Mouse (Mus musculus): ENCODE data around the gene Pcp2. TPM values are rescaled to one million over a fixed set of nuclear protein-coding genes. Genes with fewer than 3 reads are reported as not detected.

Gene Pcp2
- total and polyA plus RNA-seq, 3 experiments: 0.38 TPM; not detected in 2

DNA sequence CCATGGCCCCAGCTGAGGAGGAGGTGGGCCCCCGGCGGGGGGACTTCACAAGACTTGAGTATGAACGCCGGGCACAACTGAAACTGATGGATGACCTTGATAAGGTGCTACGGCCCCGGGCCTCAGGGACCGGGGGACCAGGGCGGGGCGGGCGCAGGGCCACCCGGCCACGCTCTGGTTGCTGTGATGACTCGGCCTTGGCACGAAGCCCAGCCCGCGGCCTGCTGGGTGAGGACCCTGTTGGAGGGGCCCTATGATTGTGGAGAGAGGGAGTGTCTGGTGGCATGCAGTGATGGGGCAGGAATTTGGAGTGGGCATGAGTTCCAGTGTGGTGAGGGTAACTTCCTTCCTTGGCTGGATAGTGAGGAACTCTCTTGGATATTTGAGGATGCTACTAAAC lies 18.8 kb downstream of the Pcp2 start:
- DNase-seq (ENCODE audit: low spot score): peak; percentile 60
- peak overlapping the region; percentile 11; the same call in 1 of the 2 replicates for H3K4me3 ChIP-seq (ENCODE audit: low read depth, low read length)
- no peaks in the 10 kb centered on the region for H3K9me3 ChIP-seq (replicated peaks)
- H3K36me3 ChIP-seq (replicated peaks): peaks cover 46% of the 10 kb centered on the region
- peaks cover 27% of the 10 kb centered on the region for H3K4me1 ChIP-seq (ENCODE audit: insufficient read depth, low read depth, low read length)
- H3K27me3 ChIP-seq (ENCODE audit: insufficient read depth, low read length): peaks cover 23% of the 10 kb centered on the region
- TF ChIP-seq CTCF (IDR thresholded peaks at IDR 0.05; ENCODE audit: low read depth, low read length): no peak
- no peak for TF ChIP-seq TAL1 (conservative IDR thresholded peaks at IDR 0.05; ENCODE audit: low read depth, low read length)
- TF ChIP-seq GATA2 (IDR thresholded peaks at IDR 0.05; ENCODE audit: borderline replicate concordance, low read depth, low read length): no peak
- no peak for TF ChIP-seq GATA1 (IDR thresholded peaks at IDR 0.05; ENCODE audit: borderline replicate concordance, low read length)
- no peak for TF ChIP-seq POLR2AphosphoS5 (IDR thresholded peaks at IDR 0.05; ENCODE audit: insufficient replicate concordance, low read depth, low read length)
- ATAC-seq (ENCODE audit: extremely low read depth, insufficient number of reproducible peaks, low FRiP score, poor library complexity, severe bottlenecking): 0 out of 2 replicates have a peak, but pooled peaks have one; percentile 24

DNA sequence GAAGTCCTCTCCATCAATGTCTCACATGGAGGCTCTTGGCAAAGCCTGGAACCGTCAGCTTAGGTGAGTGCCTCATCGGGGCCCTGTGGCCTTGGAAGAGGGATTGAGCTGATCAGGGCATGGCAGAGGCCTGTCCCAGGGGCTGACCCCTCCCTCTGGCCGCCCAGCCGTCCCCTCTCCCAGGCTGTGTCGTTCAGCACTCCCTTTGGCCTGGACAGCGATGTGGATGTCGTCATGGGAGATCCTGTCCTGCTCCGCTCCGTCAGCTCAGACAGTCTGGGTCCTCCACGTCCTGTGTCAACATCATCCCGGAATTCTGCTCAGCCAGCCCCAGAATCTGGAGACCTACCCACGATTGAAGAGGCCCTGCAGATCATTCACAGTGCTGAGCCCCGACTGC lies 21.9 kb downstream of the Pcp2 start:
- Histone ChIP-seq H3K36me3 (replicated peaks) (peaks cover 15% of the 10 kb centered on the region), H3K27me3 (ENCODE audit: insufficient read depth, low read length) (peaks cover 33% of the 10 kb centered on the region), H3K9me3 (replicated peaks) (no peaks in the 10 kb centered on the region), H3K4me1 (ENCODE audit: insufficient read depth, low read depth, low read length) (peaks cover 25% of the 10 kb centered on the region), H3K4me3 (ENCODE audit: low read depth, low read length) (no peak overlapping the region)
- no peak for DNase-seq (ENCODE audit: low spot score)
- TF ChIP-seq CTCF (IDR thresholded peaks at IDR 0.05; ENCODE audit: low read depth, low read length) (no peak), POLR2AphosphoS5 (IDR thresholded peaks at IDR 0.05; ENCODE audit: insufficient replicate concordance, low read depth, low read length) (no peak), GATA1 (IDR thresholded peaks at IDR 0.05; ENCODE audit: borderline replicate concordance, low read length) (no peak)
- no peak for ATAC-seq (ENCODE audit: extremely low read depth, insufficient number of reproducible peaks, low FRiP score, poor library complexity, severe bottlenecking)

DNA sequence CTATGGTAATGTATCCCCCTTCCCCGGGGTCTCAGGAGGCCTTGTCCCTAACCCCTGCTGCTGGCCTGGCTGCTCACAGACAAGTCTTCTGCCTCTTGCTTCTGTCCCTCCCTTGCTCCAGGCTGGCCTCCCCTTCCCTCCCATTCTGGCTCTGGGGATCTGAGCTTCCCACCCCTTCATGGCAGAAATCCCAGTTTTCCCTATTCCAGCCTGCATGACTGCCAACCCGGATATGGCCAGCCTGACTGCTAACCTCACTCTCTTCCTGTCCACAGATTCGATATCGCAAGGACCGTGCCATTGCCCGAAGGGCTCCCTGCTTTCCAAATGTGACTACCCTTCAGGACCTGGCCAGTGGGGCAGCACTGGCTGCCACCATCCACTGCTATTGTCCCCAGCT lies 24.9 kb downstream of the Pcp2 start:
- H3K4me1 ChIP-seq (ENCODE audit: insufficient read depth, low read depth, low read length): peaks cover 19% of the 10 kb centered on the region

DNA sequence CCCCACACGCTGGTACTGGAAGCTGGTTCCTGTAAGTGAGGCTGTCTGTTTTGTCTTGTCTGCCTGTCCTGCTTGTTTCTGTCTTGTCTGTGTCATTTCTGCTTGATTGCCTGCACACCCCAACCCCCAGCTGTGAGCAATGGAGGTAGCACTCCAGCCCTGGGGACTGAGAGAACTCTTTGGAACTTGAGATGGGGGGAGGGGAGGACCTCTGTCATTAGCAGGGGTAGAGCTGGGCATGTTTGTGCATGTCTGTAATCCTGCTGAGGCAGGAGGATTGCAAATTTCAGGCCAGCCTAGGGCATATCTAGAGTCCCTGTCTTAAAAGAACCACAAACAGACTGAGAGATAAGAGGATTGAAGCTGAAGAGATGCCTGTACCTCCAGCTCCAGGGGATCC lies 26.1 kb downstream of the Pcp2 start:
- ATAC-seq (ENCODE audit: extremely low read depth, insufficient number of reproducible peaks, low FRiP score, poor library complexity, severe bottlenecking) (no peak), DNase-seq (ENCODE audit: low spot score) (no peak)
- no peaks in the 10 kb centered on the region for H3K36me3 ChIP-seq (replicated peaks)
- H3K4me3 ChIP-seq (ENCODE audit: low read depth, low read length): no peak overlapping the region
- peaks cover 19% of the 10 kb centered on the region for H3K4me1 ChIP-seq (ENCODE audit: insufficient read depth, low read depth, low read length)
- TF ChIP-seq CTCF (IDR thresholded peaks at IDR 0.05; ENCODE audit: low read depth, low read length) (no peak), POLR2AphosphoS5 (IDR thresholded peaks at IDR 0.05; ENCODE audit: insufficient replicate concordance, low read depth, low read length) (no peak), GATA2 (IDR thresholded peaks at IDR 0.05; ENCODE audit: borderline replicate concordance, low read depth, low read length) (no peak), GATA1 (IDR thresholded peaks at IDR 0.05; ENCODE audit: borderline replicate concordance, low read length) (no peak), TAL1 (conservative IDR thresholded peaks at IDR 0.05; ENCODE audit: low read depth, low read length) (no peak)
- H3K27me3 ChIP-seq (ENCODE audit: insufficient read depth, low read length): peaks cover 38% of the 10 kb centered on the region
- no peaks in the 10 kb centered on the region for H3K9me3 ChIP-seq (replicated peaks)

More for the DNA sequence above, 24.9 kb downstream of the Pcp2 start:
- H3K4me3 ChIP-seq (ENCODE audit: low read depth, low read length): no peak overlapping the region
- peaks cover 42% of the 10 kb centered on the region for H3K27me3 ChIP-seq (ENCODE audit: insufficient read depth, low read length)
- DNase-seq (ENCODE audit: low spot score) (no peak), ATAC-seq (ENCODE audit: extremely low read depth, insufficient number of reproducible peaks, low FRiP score, poor library complexity, severe bottlenecking) (no peak)
- H3K9me3 ChIP-seq (replicated peaks): no peaks in the 10 kb centered on the region
- no peak for TF ChIP-seq TAL1 (conservative IDR thresholded peaks at IDR 0.05; ENCODE audit: low read depth, low read length)
- TF ChIP-seq POLR2AphosphoS5 (IDR thresholded peaks at IDR 0.05; ENCODE audit: insufficient replicate concordance, low read depth, low read length): no peak
- no peak for TF ChIP-seq CTCF (IDR thresholded peaks at IDR 0.05; ENCODE audit: low read depth, low read length)
- TF ChIP-seq GATA2 (IDR thresholded peaks at IDR 0.05; ENCODE audit: borderline replicate concordance, low read depth, low read length): no peak
- TF ChIP-seq GATA1 (IDR thresholded peaks at IDR 0.05; ENCODE audit: borderline replicate concordance, low read length): no peak
- H3K36me3 ChIP-seq (replicated peaks): no peaks in the 10 kb centered on the region

DNA sequence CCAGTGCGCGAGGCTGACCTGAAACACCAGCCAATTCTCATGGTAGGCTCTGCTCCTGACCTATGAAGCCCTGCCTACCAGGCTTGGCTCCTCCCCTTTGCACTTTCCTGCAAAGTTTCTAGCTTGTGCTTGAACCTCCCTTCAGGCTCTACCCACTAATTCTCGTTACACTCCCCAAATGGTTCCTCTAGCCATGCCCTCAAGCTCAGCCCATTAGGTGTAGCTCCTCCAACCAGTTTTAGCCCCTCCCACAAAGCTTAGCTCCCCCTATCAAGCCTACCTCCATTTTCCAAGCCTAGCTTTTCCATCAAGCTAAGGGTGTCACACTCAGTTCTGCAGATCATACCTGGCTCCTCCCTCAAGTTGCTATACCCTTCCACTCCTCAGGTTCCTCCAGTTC lies 27.3 kb downstream of the Pcp2 start:
- Histone ChIP-seq H3K9me3 (replicated peaks) (no peaks in the 10 kb centered on the region), H3K4me3 (ENCODE audit: low read depth, low read length) (no peak overlapping the region), H3K36me3 (replicated peaks) (no peaks in the 10 kb centered on the region), H3K27me3 (ENCODE audit: insufficient read depth, low read length) (peaks cover 33% of the 10 kb centered on the region), H3K4me1 (ENCODE audit: insufficient read depth, low read depth, low read length) (peaks cover 19% of the 10 kb centered on the region)
- DNase-seq (ENCODE audit: low spot score) (no peak), ATAC-seq (ENCODE audit: extremely low read depth, insufficient number of reproducible peaks, low FRiP score, poor library complexity, severe bottlenecking) (no peak)
- TF ChIP-seq POLR2AphosphoS5 (IDR thresholded peaks at IDR 0.05; ENCODE audit: insufficient replicate concordance, low read depth, low read length) (no peak), GATA2 (IDR thresholded peaks at IDR 0.05; ENCODE audit: borderline replicate concordance, low read depth, low read length) (no peak), TAL1 (conservative IDR thresholded peaks at IDR 0.05; ENCODE audit: low read depth, low read length) (no peak), GATA1 (IDR thresholded peaks at IDR 0.05; ENCODE audit: borderline replicate concordance, low read length) (no peak), CTCF (IDR thresholded peaks at IDR 0.05; ENCODE audit: low read depth, low read length) (no peak)

DNA sequence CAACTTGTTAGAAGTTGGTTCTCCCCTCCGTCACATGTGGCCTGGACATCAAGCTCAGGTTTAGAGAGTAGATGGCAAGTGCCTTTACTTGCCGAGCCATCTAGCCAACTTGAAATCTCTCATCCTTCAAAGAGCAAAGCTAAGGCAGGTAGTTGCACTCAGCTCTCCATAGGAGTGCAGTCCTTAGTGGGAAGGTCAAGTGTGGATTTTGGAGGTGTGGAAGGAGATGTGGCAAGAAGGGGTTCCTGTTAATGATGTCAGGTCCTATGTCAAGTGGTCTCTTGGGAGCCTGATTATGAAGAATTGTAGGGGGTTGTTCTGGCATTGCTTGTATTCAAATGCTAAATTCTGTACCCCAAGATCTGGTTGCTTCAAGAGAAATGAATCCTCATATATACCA lies 30.9 kb downstream of the Pcp2 start:
- no peak for TF ChIP-seq GATA1 (IDR thresholded peaks at IDR 0.05; ENCODE audit: borderline replicate concordance, low read length)
- no peak for TF ChIP-seq GATA2 (IDR thresholded peaks at IDR 0.05; ENCODE audit: borderline replicate concordance, low read depth, low read length)
- TF ChIP-seq TAL1 (conservative IDR thresholded peaks at IDR 0.05; ENCODE audit: low read depth, low read length): no peak
- no peak for TF ChIP-seq POLR2AphosphoS5 (IDR thresholded peaks at IDR 0.05; ENCODE audit: insufficient replicate concordance, low read depth, low read length)
- no peak for TF ChIP-seq CTCF (IDR thresholded peaks at IDR 0.05; ENCODE audit: low read depth, low read length)

More for the DNA sequence above, 30.9 kb downstream of the Pcp2 start:
- DNase-seq (ENCODE audit: low spot score): no peak
- Histone ChIP-seq H3K4me3 (ENCODE audit: low read depth, low read length) (no peak overlapping the region), H3K27me3 (ENCODE audit: insufficient read depth, low read length) (peaks cover 21% of the 10 kb centered on the region), H3K36me3 (replicated peaks) (no peaks in the 10 kb centered on the region), H3K4me1 (ENCODE audit: insufficient read depth, low read depth, low read length) (peaks cover 19% of the 10 kb centered on the region), H3K9me3 (replicated peaks) (no peaks in the 10 kb centered on the region)
- no peak for ATAC-seq (ENCODE audit: extremely low read depth, insufficient number of reproducible peaks, low FRiP score, poor library complexity, severe bottlenecking)
